Mouse (Mus musculus) ovary, postnatal 36 days (tissue): ENCODE measurements at regions not wholly inside any gene's neighbourhood (a gene's known extent, or its start where the extent isn't known, plus 50 kb on each side); places are given as distances from the start of the nearest gene placed in this dataset.
"Not testable (repeated sequence)": the region's sequence is repeated elsewhere in the genome, so short reads cannot be mapped to it uniquely, and the experiment has no call there.

Experiments
- DNase-seq: peaks from one replicate; pipeline ENCODE4 v3.0.0; 2022; ENCODE audit warnings: low spot score, mixed read lengths

DNA sequence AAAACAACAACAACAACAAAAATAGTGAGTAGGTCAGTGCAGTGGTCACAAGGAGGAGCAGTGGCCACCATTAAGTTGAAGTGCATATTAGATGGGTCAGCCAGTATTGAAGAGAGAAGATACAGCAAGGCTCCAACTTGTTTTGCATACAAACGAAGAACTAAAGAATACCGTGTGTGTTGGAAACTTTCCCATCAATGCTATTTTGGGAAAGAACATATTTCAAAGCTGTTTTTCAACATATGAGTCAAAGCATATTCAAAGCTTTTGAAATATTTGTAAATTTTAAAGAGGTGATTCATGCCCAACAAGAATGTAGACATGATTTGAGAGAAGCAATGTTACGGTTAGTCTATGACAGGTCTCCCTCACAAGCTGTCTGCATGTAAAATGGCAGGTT is 157.9 kb upstream of the Fer start:
- no peak for DNase-seq

DNA sequence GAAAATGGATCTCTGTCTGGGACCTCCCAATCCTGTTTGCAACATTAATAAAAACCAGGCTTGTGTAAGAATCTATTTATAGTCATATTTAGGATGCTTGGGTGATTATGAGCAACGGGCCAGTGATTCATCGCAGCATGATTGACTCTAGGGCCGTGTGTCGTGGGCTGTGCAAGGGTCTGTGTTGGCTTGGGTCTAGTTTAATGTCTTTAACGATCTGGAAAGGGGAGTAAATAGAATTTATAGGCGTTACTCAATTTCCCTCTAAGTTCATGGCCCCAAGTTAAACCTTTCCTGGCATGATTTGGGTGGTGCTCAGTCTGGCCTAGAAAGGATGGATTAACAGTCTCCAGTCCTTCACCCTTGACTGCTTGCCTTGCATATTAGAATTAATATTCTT is 149.9 kb upstream of the Fer start:
- no peak for DNase-seq

GRCm38 (mm10) chr17:63715687-63716086 is 147.2 kb upstream of the Fer start:
- DNase-seq: no peak

DNA sequence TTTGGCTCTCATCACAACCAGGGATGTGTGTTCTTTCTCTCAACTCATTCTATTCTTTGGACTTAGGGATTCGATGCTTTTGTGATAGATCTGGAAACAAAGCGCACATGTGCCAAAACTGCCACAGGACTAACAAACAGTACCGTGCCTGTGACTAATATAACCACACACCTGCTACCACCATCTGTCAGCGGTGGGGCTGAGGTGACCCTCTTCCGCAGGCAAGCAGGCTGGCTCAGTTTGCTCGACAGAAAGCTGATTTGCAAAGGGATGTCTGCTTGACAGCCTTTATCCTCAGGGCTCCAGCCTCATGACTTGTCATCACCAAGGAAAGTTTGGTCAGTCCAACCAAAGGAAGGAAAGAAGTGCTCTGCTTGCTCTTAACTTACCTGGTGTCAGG is 146.7 kb upstream of the Fer start:
- no peak for DNase-seq

- DNase-seq: no peak
These were observed 145.7 kb upstream of the Fer start for GRCm38 (mm10) chr17:63717051-63717578.

GRCm38 (mm10) chr17:63718972-63719715 is 143.7 kb upstream of the Fer start:
- DNase-seq: no peak

DNA sequence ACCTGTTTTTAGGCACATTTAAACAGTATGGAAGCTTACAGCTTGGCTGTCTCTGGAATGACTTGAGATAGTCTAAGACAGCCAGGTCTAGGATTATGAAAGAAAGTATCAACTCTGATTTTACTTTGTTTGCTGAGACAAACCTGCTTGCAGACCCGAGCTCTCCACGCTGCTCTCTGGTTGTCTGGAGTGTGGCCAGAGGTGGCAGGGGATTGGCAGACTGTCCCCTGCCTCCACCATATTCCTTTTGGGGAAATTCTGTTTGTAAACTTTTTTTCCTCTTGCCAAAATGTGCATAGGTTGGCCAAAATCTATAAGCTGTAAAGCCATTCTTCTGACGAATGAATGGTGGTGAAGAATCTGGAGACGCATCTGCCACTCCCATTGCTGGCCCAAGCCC is 143.1 kb upstream of the Fer start:
- no peak for DNase-seq

DNA sequence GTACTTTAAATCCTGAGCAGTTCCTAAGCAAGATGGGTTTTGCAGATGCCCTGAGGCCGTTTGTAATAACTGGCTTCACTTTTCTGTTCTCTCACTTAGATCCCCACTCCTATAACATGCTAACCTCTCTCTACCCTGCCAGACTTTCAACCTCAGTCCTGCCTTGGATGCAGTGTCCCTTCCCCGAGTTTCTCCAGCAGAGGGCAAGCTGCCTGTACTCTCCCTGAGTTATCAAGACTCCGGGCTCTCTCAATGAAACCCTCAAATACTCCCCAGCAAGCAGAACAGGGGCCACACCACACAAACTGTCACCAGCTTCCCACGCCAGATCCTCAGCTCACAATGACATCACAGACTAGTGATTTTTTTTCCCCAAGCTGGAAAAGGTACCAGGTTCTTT is 142.0 kb upstream of the Fer start:
- no peak for DNase-seq

DNA sequence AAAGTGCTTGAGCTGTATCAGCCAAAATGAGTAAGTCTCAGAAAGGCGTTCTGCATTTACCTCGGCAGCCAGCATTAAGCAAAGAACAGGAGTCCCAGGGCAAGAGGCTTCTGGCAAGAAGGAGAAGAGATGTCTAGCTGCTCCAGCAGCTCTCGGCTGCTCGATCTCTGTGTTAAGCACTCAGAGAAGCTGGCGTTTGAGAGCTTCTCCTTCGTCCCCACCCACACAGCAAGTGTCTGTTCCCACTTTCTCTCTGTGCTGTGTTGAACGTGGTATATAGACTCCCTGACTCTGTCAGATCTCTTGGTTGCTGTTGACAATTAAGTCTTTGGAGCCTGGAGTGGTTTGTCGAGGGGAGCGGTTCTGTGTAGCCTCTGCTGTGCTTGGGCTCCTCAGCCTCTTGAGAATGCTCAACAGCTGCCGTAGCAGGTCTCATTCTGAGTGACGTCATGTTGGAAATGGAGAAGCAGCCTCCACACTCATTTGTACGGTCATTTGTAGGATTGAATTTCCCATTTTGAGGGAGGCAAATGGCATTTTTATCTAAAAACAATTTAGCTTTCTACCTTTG is 140.3 kb upstream of the Fer start:
- no peak for DNase-seq

DNA sequence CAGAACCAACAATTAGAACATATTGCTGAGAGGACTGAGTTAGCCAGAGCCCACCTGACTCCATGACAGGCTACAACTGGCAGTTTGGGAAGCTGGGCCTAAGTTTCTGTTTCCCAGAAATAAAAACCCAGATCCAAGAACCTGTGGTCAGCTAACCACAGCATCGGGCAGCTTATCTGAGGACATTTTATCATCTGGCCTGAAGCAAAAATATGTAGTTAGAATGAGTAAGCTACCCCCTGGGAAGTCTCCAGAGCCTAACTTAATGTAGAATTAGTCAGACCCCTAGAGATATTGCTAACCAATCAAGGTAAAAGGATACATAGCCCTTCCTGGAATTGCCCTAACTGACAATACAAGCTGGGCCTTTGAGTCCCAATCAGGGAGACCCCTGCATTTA is 124.7 kb upstream of the Fer start:
- DNase-seq: no peak

- DNase-seq: no peak
These were observed 123.2 kb upstream of the Fer start for GRCm38 (mm10) chr17:63739710-63740109.

- not testable (repeated sequence) for DNase-seq
These were observed 113.6 kb upstream of the Fer start for GRCm38 (mm10) chr17:63749257-63749656.

GRCm38 (mm10) chr17:63754399-63754798 is 108.5 kb upstream of the Fer start:
- DNase-seq: no peak

GRCm38 (mm10) chr17:63757896-63758695 is 104.8 kb upstream of the Fer start:
- no peak for DNase-seq

DNA sequence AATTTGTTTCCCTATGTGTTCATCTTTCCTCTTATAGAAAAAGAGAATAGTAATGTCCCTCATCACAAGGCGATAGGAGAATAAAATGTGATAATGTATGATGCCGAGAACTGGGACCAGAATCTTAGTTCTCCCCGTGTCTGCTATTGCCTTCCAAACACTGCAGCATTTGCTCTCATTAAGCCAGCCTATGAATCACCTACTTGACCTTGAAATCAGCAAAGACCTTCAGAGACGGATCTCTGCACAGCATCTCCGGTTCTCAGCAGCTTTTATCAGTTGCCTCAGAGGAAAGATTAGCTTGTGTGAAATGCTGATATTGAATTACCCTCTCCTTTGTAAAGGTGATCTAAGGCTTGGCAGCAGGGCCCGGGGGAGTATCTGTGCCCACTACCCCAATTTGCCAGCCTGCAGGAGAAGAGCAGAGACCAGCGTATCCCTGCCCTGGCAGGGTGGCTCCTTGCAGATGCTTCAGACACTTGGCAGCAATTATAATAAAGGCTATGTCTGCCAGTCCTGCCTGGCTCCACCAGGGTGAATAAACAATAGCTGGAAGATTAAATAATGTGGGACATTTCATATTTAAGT is 104.0 kb upstream of the Fer start:
- DNase-seq: no peak

GRCm38 (mm10) chr17:63761058-63761457 is 101.8 kb upstream of the Fer start:
- no peak for DNase-seq

- DNase-seq: no peak
These were observed 91.8 kb upstream of the Fer start for GRCm38 (mm10) chr17:63771111-63771510.

GRCm38 (mm10) chr17:63784381-63785116 is 78.3 kb upstream of the Fer start:
- DNase-seq: no peak

- no peak for DNase-seq
These were observed 76.4 kb upstream of the Fer start for GRCm38 (mm10) chr17:63786444-63786843.

GRCm38 (mm10) chr17:63794352-63794751 is 68.5 kb upstream of the Fer start:
- DNase-seq: no peak

GRCm38 (mm10) chr17:63798381-63798780 is 64.5 kb upstream of the Fer start:
- no peak for DNase-seq
